Mouse (Mus musculus) heart, embryonic 15.5 days (tissue): ENCODE data around the gene Eid1. TPM values are rescaled to one million over a fixed set of nuclear protein-coding genes. Genes with fewer than 3 reads are reported as not detected.

Experiments used
- ATAC-seq: fragments of 200-750 bp; cut with Nextera tagmentation; replicated peaks from 2 replicates; pipeline ENCODE4 v1.8.0; 2017; ENCODE audit warnings: low read depth, moderate TSS enrichment; ENCODE audit not compliant: insufficient number of reproducible peaks, insufficient read depth, low FRiP score
- H3K27ac ChIP-seq: fragments of 300-500 bp; sonication (generic); 2 replicates; pipeline ENCODE4 v1.5.1; 2015; ENCODE audit warnings: mild to moderate bottlenecking, inconsistent platforms
- H3K27me3 ChIP-seq: fragments of 300-500 bp; sonication (generic); 2 replicates; pipeline ENCODE4 v1.6.1; 2015; ENCODE audit warnings: inconsistent platforms
- H3K36me3 ChIP-seq: fragments of 300-500 bp; sonication (generic); 2 replicates; pipeline ENCODE4 v1.6.1; 2015; ENCODE audit warnings: mild to moderate bottlenecking, inconsistent platforms
- H3K4me1 ChIP-seq: fragments of 300-500 bp; sonication (generic); replicated peaks from 2 replicates; pipeline ENCODE4 v1.6.1; 2015; ENCODE audit warnings: inconsistent platforms
- H3K4me2 ChIP-seq: fragments of 300-500 bp; sonication (generic); 2 replicates; pipeline ENCODE4 v1.6.1; 2015; ENCODE audit warnings: inconsistent platforms, mild to moderate bottlenecking, moderate library complexity
- H3K4me3 ChIP-seq: fragments of 300-500 bp; sonication (generic); 2 replicates; pipeline ENCODE4 v1.5.1; 2015; ENCODE audit warnings: mild to moderate bottlenecking, inconsistent platforms
- H3K9ac ChIP-seq: fragments of 300-500 bp; sonication (generic); 2 replicates; pipeline ENCODE4 v1.6.1; 2015; ENCODE audit warnings: mild to moderate bottlenecking, inconsistent platforms
- H3K9me3 ChIP-seq: fragments of 300-500 bp; sonication (generic); replicated peaks from 2 replicates; pipeline ENCODE4 v1.6.1; 2016; ENCODE audit warnings: inconsistent platforms
- WGBS: fragments of 180-500 bp; shearing (Covaris S2); methylation state at CpG from one replicate; pipeline ENCODE4 v1.1.7; 2015; ENCODE audit warnings: mixed read lengths; 5-methylcytosine and 5-hydroxymethylcytosine counted together
- polyA plus RNA-seq: library from polyadenylated mRNA; unstranded; fragments of >200 nt; fragmentation: Nextera tagmentation; extraction: Ambion mirVana; gene quantifications from 2 replicates; pipeline ENCODE4 v1.2.1, GENCODE M21; 2015

Eid1 gene
- polyA plus RNA-seq, 1 experiment from 2014 or later = 128 TPM

DNA sequence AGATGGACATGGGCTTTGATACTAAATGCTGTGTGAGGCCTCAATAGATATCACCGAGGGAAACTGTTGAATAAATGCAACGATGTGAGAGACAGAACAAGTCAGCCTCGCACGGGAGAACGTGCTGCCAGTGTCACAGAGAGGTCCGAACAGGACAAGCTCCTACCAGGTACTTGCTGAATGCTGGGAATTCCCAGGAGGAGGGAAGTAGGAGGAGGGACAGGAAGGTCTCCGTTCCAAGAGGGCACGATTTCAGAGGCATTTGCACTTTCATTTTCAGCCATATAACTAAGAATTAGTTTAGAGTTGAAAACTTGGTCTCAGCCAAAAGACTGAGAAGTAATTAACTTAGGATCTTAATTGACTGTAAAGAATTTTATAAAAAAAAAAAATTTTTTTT lies 21.3 kb upstream of the Eid1 start:
- ATAC-seq = no peak
- H3K9ac ChIP-seq = no peak overlapping the region
- WGBS = 67% methylated on average over 8 of the region's 8 CpGs
- H3K9me3 ChIP-seq = no peaks in the 10 kb centered on the region
- no peak overlapping the region for H3K4me2 ChIP-seq
- H3K4me1 ChIP-seq = 0 out of 2 replicates have a peak, but pooled peaks cover 2% of the 10 kb centered on the region
- H3K27me3 ChIP-seq = no peaks in the 10 kb centered on the region
- no peak overlapping the region for H3K4me3 ChIP-seq
- no peaks in the 10 kb centered on the region for H3K36me3 ChIP-seq
- no peak overlapping the region for H3K27ac ChIP-seq

DNA sequence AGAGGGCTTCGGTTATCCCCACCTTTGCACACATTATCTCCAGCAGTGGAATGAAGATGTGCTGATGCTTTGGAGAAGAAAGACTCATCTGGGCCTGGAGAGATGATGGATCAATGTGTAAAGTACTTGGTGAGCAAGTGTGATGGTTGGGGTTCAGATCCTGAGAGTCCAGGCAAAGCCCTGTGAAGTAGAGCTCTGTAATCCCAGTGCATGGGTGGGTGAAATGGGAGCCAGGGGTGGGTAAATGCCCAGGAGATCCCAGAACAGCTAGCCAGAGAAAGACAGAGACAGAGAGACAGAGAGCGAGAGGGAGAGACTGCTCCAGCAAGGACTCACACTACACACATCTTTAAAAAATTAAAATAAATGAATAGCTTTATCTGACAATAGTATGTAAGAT lies 19.6 kb upstream of the Eid1 start:
- Histone ChIP-seq H3K27ac (no peak overlapping the region), H3K36me3 (no peaks in the 10 kb centered on the region), H3K4me3 (no peak overlapping the region), H3K4me2 (no peak overlapping the region), H3K4me1 (no peaks in the 10 kb centered on the region), H3K9me3 (no peaks in the 10 kb centered on the region), H3K27me3 (no peaks in the 10 kb centered on the region), H3K9ac (no peak overlapping the region)
- ATAC-seq = no peak
- WGBS = 90% methylated on average over 2 of the region's 2 CpGs

DNA sequence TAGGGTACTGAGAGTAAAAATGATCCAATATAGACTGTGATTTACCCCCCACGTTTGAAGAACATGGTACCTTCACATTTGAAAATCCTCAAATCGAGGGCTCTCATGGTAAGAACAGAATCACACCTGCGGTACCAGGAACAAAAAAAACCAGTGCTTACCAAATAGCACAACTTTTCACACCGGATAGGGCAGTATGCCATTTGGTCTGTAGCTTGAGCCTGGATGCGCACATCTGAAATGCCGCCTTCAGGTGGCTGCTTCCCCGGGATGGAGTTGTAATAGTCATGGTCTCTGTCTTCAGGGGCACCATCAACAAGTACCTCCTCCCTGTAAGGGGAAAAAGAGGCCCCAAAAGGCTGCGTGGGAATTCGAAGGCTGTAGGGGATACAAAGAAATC lies 17.5 kb upstream of the Eid1 start:
- H3K4me1 ChIP-seq = peaks cover 1% of the 10 kb centered on the region; the same call in 1 of the 2 replicates
- H3K9me3 ChIP-seq = no peaks in the 10 kb centered on the region
- no peak overlapping the region for H3K27ac ChIP-seq
- ATAC-seq = no peak
- H3K4me2 ChIP-seq = no peak overlapping the region
- no peaks in the 10 kb centered on the region for H3K27me3 ChIP-seq
- H3K9ac ChIP-seq = no peak overlapping the region
- no peaks in the 10 kb centered on the region for H3K36me3 ChIP-seq
- H3K4me3 ChIP-seq = no peak overlapping the region
- 86% methylated on average over 9 of the region's 9 CpGs for WGBS

DNA sequence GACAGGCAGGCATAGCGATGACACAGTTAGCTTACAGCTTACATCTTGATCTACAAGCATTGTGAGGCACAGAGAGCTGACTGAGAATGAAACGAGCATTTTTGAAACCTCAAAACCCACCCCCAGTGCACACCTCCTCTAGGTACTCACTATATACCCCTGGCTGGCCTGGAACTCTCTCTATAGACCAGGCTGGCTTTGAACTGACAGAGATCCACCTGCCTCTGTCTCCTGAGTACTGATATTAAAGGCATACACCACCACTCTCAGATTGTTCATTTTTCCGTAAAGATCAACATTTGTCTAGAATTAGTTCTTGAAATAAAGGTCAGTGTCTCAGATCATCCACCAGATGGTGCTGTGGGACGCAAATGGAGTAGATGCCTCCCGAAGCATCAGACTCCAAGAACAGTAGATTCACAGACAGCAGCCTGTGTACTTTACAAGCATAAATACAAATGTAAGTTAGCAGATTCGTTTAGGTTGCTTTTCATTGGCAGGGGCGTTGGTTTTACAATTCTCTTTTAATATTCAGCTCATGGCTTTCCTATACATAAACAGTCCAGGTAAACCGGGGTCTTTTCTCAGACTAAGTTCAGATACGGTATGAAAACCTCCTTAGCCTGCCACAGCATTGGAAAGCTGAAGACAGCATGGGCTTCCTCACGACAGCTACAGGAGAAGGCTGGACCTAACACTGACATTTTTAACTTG lies 12.9 kb upstream of the Eid1 start:
- WGBS = 15% methylated on average over 10 of the region's 10 CpGs
- Histone ChIP-seq H3K36me3 (no peaks in the 10 kb centered on the region), H3K4me1 (peaks cover 8% of the 10 kb centered on the region; the same call in 1 of the 2 replicates), H3K27ac (no peak overlapping the region), H3K4me3 (peak overlapping the region; percentile 40), H3K9me3 (no peaks in the 10 kb centered on the region), H3K4me2 (peak overlapping the region; percentile 68), H3K9ac (peak overlapping the region; percentile 51), H3K27me3 (no peaks in the 10 kb centered on the region)
- ATAC-seq = 0 out of 2 replicates have a peak, but pooled peaks have one; percentile 31

DNA sequence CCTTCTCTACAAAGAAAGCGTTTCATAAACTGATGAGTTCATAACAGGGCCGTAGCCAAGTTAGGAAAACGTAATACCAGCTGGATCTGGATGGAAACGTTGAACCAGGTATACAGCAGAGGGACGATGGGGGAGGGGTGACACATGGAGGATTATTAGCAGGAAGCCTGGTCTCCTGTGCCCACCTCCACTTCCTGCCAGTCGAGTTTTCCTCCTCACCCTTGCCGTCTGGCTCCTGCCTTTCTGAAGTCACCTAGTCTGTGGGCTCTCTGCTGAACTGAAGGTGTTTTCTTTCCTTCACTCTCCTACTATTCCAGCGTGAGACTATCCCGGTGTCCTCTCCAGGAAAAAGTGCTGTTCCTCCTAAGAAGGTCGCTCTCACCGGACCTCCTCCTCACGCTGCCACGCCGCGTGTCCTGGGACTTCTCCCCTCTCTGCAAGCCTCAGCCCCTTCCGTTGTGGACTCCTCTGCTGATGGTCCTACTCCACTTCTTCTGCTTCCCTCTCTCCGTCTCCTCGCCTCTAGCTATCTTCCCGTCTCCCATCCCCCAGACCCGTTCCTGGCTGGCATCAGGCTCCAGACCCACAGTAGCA lies 12.3 kb upstream of the Eid1 start:
- H3K4me2 ChIP-seq = peak overlapping the region; percentile 68
- 0 out of 2 replicates have a peak, but pooled peaks have one; percentile 47 for ATAC-seq
- 26% methylated on average over 20 of the region's 20 CpGs for WGBS
- no peak overlapping the region for H3K27ac ChIP-seq
- no peaks in the 10 kb centered on the region for H3K36me3 ChIP-seq
- peaks cover 8% of the 10 kb centered on the region; the same call in 1 of the 2 replicates for H3K4me1 ChIP-seq
- no peaks in the 10 kb centered on the region for H3K27me3 ChIP-seq
- no peaks in the 10 kb centered on the region for H3K9me3 ChIP-seq
- peak overlapping the region; percentile 40 for H3K4me3 ChIP-seq
- peak overlapping the region; percentile 51 for H3K9ac ChIP-seq

DNA sequence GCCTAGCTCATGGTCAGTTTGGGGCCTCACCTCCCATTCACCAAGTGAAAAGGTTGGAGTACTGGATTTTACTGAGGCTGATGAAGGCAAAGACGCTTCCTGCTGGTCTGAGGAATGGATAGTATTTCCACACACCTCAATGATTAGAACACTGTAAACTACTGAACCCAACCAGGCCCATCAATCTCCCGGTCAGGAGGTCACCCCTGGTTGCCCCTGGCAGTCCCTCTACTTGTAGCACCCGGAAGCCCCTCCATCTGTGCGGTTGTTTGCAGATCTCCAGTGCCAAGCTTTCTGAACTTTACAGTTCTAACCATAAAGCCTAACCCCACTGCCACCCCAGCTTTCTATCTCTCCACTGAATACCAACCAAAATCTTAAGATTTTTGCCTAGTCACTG lies 11.7 kb upstream of the Eid1 start:
- Histone ChIP-seq H3K36me3 (no peaks in the 10 kb centered on the region), H3K27ac (no peak overlapping the region), H3K4me3 (peak overlapping the region; percentile 40), H3K4me1 (peaks cover 8% of the 10 kb centered on the region; the same call in 1 of the 2 replicates), H3K9ac (peak overlapping the region; percentile 51; the same call in 1 of the 2 replicates), H3K9me3 (no peaks in the 10 kb centered on the region), H3K27me3 (no peaks in the 10 kb centered on the region), H3K4me2 (peak overlapping the region; percentile 68)
- ATAC-seq = no peak
- WGBS = 63% methylated on average over 4 of the region's 4 CpGs

DNA sequence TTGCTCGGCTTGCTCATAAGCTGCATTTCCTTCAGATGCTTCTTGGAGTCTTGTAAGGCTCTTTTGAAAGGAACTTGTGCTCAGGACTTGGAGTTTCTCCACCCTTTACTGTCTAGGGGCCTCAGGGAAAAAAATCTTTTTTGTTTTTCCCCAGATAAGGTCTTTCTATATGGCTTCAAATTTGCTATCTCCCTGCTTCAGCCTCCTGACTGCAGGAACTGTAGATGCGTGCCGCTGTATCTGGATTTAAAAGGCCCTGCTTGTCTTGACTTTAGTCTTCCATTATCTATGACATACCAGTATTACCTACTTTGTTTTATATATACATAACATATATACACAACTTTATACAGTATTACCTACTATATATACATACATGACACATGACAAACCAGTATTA lies 10.4 kb upstream of the Eid1 start:
- peaks cover 14% of the 10 kb centered on the region for H3K4me1 ChIP-seq
- no peak overlapping the region for H3K27ac ChIP-seq
- ATAC-seq = no peak
- H3K4me2 ChIP-seq = no peak overlapping the region
- H3K9me3 ChIP-seq = no peaks in the 10 kb centered on the region
- no peak overlapping the region for H3K9ac ChIP-seq
- H3K36me3 ChIP-seq = no peaks in the 10 kb centered on the region
- no peak overlapping the region for H3K4me3 ChIP-seq
- no peaks in the 10 kb centered on the region for H3K27me3 ChIP-seq
- WGBS = 90% methylated on average over 3 of the region's 3 CpGs

DNA sequence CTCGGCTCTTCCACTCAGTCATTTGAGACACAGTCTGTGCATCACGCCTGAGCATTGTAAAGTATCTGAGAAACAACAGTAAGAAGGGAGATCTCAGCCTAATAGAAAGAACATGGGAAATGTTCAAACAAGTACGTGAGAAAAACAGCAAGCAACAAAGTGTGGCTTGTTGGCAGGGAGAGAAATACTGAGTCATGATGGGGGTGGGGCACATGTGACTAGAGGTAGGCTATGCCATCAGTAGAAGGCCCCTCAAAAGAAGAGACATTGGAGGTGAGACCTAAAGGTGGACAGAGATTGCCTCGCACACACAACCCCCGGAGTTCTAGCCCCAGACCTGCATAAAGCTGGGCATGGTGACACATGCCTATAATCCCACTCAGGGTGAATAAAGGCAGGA lies 7.7 kb upstream of the Eid1 start:
- Histone ChIP-seq H3K27me3 (no peaks in the 10 kb centered on the region), H3K27ac (no peak overlapping the region), H3K36me3 (no peaks in the 10 kb centered on the region), H3K4me1 (peaks cover 14% of the 10 kb centered on the region), H3K4me3 (no peak overlapping the region), H3K9me3 (no peaks in the 10 kb centered on the region), H3K4me2 (no peak overlapping the region), H3K9ac (no peak overlapping the region)
- 90% methylated on average over 5 of the region's 5 CpGs for WGBS
- no peak for ATAC-seq

DNA sequence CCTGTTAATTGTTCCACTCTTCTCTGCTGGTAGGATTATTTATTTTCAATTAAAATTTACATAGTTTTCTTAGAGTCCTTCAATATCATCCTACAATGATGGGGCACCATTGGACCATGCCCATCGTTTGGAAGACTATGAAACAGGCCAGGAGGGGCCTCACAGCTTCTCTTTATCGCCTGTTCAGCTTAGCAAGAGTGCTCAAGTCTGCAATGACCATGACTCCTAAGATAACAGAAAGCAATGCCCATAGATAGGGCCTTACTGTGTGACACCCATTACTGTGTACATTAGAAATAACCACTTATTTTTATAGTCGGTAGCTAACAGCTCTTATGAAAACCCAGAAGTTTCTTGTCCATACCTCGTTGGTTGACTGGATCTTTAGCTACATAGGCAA lies 7.0 kb upstream of the Eid1 start:
- no peak for ATAC-seq
- Histone ChIP-seq H3K9ac (no peak overlapping the region), H3K4me3 (no peak overlapping the region), H3K27ac (no peak overlapping the region), H3K36me3 (no peaks in the 10 kb centered on the region), H3K4me2 (no peak overlapping the region), H3K4me1 (peaks cover 7% of the 10 kb centered on the region), H3K27me3 (no peaks in the 10 kb centered on the region), H3K9me3 (no peaks in the 10 kb centered on the region)
- WGBS = 76% methylated on average over 4 of the region's 4 CpGs

DNA sequence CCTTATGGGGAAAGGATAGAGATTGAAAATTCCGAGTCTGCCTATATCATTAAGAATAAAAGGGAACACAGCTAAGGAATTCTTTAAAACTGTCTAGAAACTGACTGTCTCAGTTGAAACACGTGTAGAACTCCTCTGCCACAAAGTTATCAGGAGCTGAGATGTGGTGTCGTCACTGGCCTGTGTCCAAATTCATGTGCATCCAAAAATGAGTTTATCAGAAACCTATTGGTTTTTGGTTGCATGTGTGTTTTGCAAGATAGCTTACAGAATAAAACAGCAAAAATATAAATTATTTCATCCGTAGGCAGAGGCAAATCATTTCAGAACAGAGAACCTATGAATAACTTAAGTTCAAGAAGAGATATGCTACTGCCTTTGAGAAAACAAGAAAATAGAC lies 6.2 kb upstream of the Eid1 start:
- Histone ChIP-seq H3K4me1 (peaks cover 6% of the 10 kb centered on the region; the same call in 1 of the 2 replicates), H3K27me3 (no peaks in the 10 kb centered on the region), H3K4me3 (no peak overlapping the region), H3K27ac (no peak overlapping the region), H3K36me3 (no peaks in the 10 kb centered on the region), H3K4me2 (no peak overlapping the region), H3K9me3 (no peaks in the 10 kb centered on the region), H3K9ac (no peak overlapping the region)
- ATAC-seq = no peak
- WGBS = 53% methylated on average over 4 of the region's 4 CpGs

DNA sequence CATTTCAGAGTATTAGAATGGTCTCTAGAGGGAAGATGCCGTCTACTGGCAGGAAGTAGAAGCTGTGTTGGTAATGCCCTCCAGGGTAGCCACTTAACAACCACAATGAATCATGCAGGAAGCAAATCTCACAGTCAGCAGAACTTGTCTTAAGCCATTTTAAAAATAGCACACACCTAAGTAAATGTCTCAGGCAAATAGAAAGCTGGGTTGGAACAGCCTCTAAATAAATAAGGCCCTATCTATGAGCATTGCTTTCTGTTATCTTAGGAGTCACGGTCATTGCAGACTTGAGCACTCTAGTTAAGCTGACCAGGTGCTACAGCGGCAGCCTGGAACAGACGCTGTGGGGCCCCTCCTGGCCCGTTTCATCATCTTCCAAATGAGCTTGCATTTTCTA lies 5.7 kb upstream of the Eid1 start:
- peak overlapping the region; percentile 20; the same call in 1 of the 2 replicates for H3K27ac ChIP-seq
- no peaks in the 10 kb centered on the region for H3K27me3 ChIP-seq
- 19% methylated on average over 5 of the region's 5 CpGs for WGBS
- no peak for ATAC-seq
- H3K9ac ChIP-seq = 0 out of 2 replicates have a peak overlapping the region, but pooled peaks have one; percentile 8
- no peak overlapping the region; the same call in 1 of the 2 replicates for H3K4me2 ChIP-seq
- no peaks in the 10 kb centered on the region for H3K9me3 ChIP-seq
- no peak overlapping the region for H3K4me3 ChIP-seq
- no peaks in the 10 kb centered on the region for H3K36me3 ChIP-seq
- H3K4me1 ChIP-seq = peaks cover 6% of the 10 kb centered on the region; the same call in 1 of the 2 replicates
